Mouse (Mus musculus) layer of hippocampus, postnatal 25 days (tissue): ENCODE data around the gene Ucn2. TPM values are rescaled to one million over a fixed set of nuclear protein-coding genes. Genes with fewer than 3 reads are reported as not detected.

Experiments
- DNase-seq, 2 experiments: peaks; one replicate each; pipeline ENCODE4 v3.0.0; 2022; ENCODE audit warnings: mixed read lengths in 2 of 2, low spot score in 1 of 2; ENCODE audit errors: extremely low spot score in 1 of 2
- total RNA-seq, 2 experiments: library from RNA; stranded (reverse); gene quantifications; 2 replicates each; pipeline ENCODE4 v1.2.3; 2021

The Ucn2 gene
- total RNA-seq, 2 experiments from 2014 or later = not detected

GRCm38 (mm10) chr9:108991428-108992084, 5.7 kb downstream of the Ucn2 start, which contains the start of gene Pfkfb4:
Gene Pfkfb4, plus strand, starts transcription at chr9:108991778.
- DNase-seq = peak; percentile 61 to 63

- DNase-seq = peak in 1 of 2 experiments; percentile 13
Observed at GRCm38 (mm10) chr9:108992085-108992469, 6.3 kb downstream of the Ucn2 start.

- no peak for DNase-seq
Observed at GRCm38 (mm10) chr9:108992620-108993361, 7.0 kb downstream of the Ucn2 start.

- no peak for DNase-seq
Observed at GRCm38 (mm10) chr9:108996411-108996810, 10.6 kb downstream of the Ucn2 start.

GRCm38 (mm10) chr9:108998287-108999166, 12.7 kb downstream of the Ucn2 start:
- no peak for DNase-seq

- DNase-seq = no peak
Observed at GRCm38 (mm10) chr9:108999167-108999526, 13.3 kb downstream of the Ucn2 start.

GRCm38 (mm10) chr9:109000726-109001125, 14.9 kb downstream of the Ucn2 start:
- DNase-seq = peak; percentile 37 to 64

GRCm38 (mm10) chr9:109003201-109003600, 17.4 kb downstream of the Ucn2 start:
- peak in 1 of 2 experiments; percentile 55 for DNase-seq

- no peak for DNase-seq
Observed at GRCm38 (mm10) chr9:109007025-109007780, 21.4 kb downstream of the Ucn2 start.

GRCm38 (mm10) chr9:109008081-109008480, 22.3 kb downstream of the Ucn2 start:
- DNase-seq = no peak

- DNase-seq = no peak
Observed at GRCm38 (mm10) chr9:109008994-109009635, 23.3 kb downstream of the Ucn2 start.

- no peak for DNase-seq
Observed at GRCm38 (mm10) chr9:109009636-109010315, 24.0 kb downstream of the Ucn2 start.

GRCm38 (mm10) chr9:109010316-109010690, 24.5 kb downstream of the Ucn2 start:
- no peak for DNase-seq

- DNase-seq = no peak
Observed at GRCm38 (mm10) chr9:109015397-109015796, 29.6 kb downstream of the Ucn2 start.

- DNase-seq = no peak
Observed at GRCm38 (mm10) chr9:109016973-109017604, 31.3 kb downstream of the Ucn2 start.

- no peak for DNase-seq
Observed at GRCm38 (mm10) chr9:109021428-109021827, 35.6 kb downstream of the Ucn2 start.

- no peak for DNase-seq
Observed at GRCm38 (mm10) chr9:109022866-109023685, 37.3 kb downstream of the Ucn2 start.

- no peak for DNase-seq
Observed at GRCm38 (mm10) chr9:109027521-109027920, 41.7 kb downstream of the Ucn2 start.
